Comparison of ENCODE assay signal across 8 mouse cellular contexts in genomic region chr12:102128791-102129507, GRCm38 (mm10). TPM values are rescaled to one million over a fixed set of nuclear protein-coding genes. Genes with fewer than 3 reads are reported as not detected.
DNase-seq lines count a peak whose midpoint lies in the region; ATAC-seq and TF ChIP-seq lines count a peak whose summit lies in the region.

No protein-coding gene starts in this region.

- H3K4me2 ChIP-seq in hindbrain, postnatal 0 days (ENCODE audit: low read depth, low read length) = peak overlapping the region; percentile 98

- no peak overlapping the region for H3K27ac ChIP-seq in gastrocnemius, adult 2 months
- no peak overlapping the region for H3K27ac ChIP-seq in hindbrain, postnatal 0 days

- H3K4me1 ChIP-seq in hindbrain, postnatal 0 days (ENCODE audit: insufficient read depth, low read length) = peaks cover 11% of the 10 kb centered on the region; the same call in 1 of the 2 replicates

- peak overlapping the region; percentile 44 for H3K9ac ChIP-seq in hindbrain, postnatal 0 days (replicated peaks; ENCODE audit: low read length)

- H3K27me3 ChIP-seq in hindbrain, postnatal 0 days (ENCODE audit: insufficient read depth, low read length) = peaks cover 14% of the 10 kb centered on the region

- H3K9me3 ChIP-seq in hindbrain, postnatal 0 days (ENCODE audit: low read length) = no peaks in the 10 kb centered on the region

- H3K4me3 ChIP-seq in gastrocnemius, adult 2 months = peak overlapping the region; percentile 75
- peak overlapping the region; percentile 44 for H3K4me3 ChIP-seq in hindbrain, postnatal 0 days (ENCODE audit: low read length)

- intact Hi-C loops in gastrocnemius, adult 2 months (cut with DNase I) = no loop called here
- intact Hi-C loops in left cerebral cortex, postnatal 10 days (cut with DNase I) = no loop called here

- 1% methylated on average over 67 of the region's 73 CpGs for WGBS in hindbrain, postnatal 0 days

- TF ChIP-seq CTCF in gastrocnemius, adult 2 months (IDR thresholded peaks at IDR 0.05) = peak; percentile 45
- TF ChIP-seq CTCF in hindbrain, postnatal 0 days (IDR thresholded peaks at IDR 0.05; ENCODE audit: low read depth) = peak; percentile 35

- no peaks in the 10 kb centered on the region for H3K36me3 ChIP-seq in hindbrain, postnatal 0 days (ENCODE audit: insufficient read depth, low read length)

- peak; percentile 36; the same call in 1 of the 2 replicates for ATAC-seq in common myeloid progenitor, adult 5-6 weeks (replicated peaks; ENCODE audit: low read depth, poor library complexity, severe bottlenecking)
- ATAC-seq in hindbrain, postnatal 0 days = peak; percentile 85

- DNase-seq in adrenal gland, adult 8-10 months = peak; percentile 19
- DNase-seq in gastrocnemius, adult 2 months = peak; percentile 66
- DNase-seq in hindbrain, postnatal 0 days (ENCODE audit: low spot score) = peak; percentile 76
- peak; percentile 43 to 81 for DNase-seq in left cerebral cortex, postnatal 10 days (ENCODE audit: extremely low spot score in 1 of 2, low spot score in 2 of 2)
- peak; percentile 72 to 83 for DNase-seq in lung, postnatal 4 days
- peak; percentile 87 for DNase-seq in right cerebral cortex, postnatal 25 days
- no peak for DNase-seq in thymus, postnatal 0 days (ENCODE audit: low spot score)

RNA-seq across cellular contexts. Expression of gene Slc24a4, which starts 0.4 kb away (rescaled TPM):
- 1 to 10 TPM in 2 of 4 experiments, under 1 TPM in 2; 0.86 to 1.7 (median 1.3) TPM for total RNA-seq in adrenal gland, adult 8-10 months (2022)
- total RNA-seq in common myeloid progenitor, adult 5-6 weeks (2017) = not detected in 2 replicates
- total RNA-seq in gastrocnemius, adult 2 months (2021) = not detected
- total RNA-seq in hindbrain, postnatal 0 days (2014; rRNA removed) = 4.5 and 7.2 TPM in 2 replicates
- 2.0 and 2.3 TPM in 2 replicates for polyA plus RNA-seq in hindbrain, postnatal 0 days (2015; fragmentation: Nextera tagmentation; extraction: Ambion mirVana)
- total RNA-seq in left cerebral cortex, postnatal 10 days (2021) = 10 to 100 TPM; 14.1 to 15.2 TPM
- 1.1 and 1.6 TPM in 2 replicates for polyA plus RNA-seq in thymus, postnatal 0 days (2015; fragmentation: Nextera tagmentation; extraction: Ambion mirVana)
